Mouse (Mus musculus): ENCODE results near the gene Phlpp1. TPM values are rescaled to one million over a fixed set of nuclear protein-coding genes. Genes with fewer than 3 reads are reported as not detected.

The Phlpp1 gene
- polyA plus RNA-seq, 1 experiment from 2014 or later: 7.4 TPM

DNA sequence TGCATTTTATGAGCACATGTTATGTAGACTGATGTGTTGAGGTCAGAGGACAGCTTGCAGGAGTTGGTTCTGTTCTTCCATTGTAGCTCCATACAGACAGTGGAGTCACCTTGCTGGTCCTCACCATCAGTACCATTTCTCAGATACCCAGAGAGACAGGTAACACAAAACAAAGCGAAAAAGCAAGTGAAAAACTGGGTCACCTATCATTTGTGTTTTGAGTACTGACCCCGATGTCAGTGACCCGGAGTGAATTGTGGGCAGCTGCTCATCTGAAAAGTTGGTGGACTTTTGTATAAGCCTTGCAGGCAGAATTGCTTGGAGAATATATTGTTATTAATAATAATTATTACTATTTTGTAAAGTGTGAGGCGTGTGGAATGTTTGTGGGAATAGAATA lies 27.6 kb downstream of the Phlpp1 start:
- no peak overlapping the region for H3K9ac ChIP-seq (ENCODE audit: low read depth, low read length)
- ATAC-seq: no peak
- H3K4me3 ChIP-seq (ENCODE audit: low read length): no peak overlapping the region
- no peaks in the 10 kb centered on the region for H3K36me3 ChIP-seq (ENCODE audit: control insufficient read depth, insufficient read depth, low read length)
- no peaks in the 10 kb centered on the region for H3K9me3 ChIP-seq (ENCODE audit: control insufficient read depth, low read length)
- H3K4me2 ChIP-seq (ENCODE audit: low read length): no peak overlapping the region
- WGBS: 53% methylated on average over 4 of the region's 4 CpGs
- peaks cover 16% of the 10 kb centered on the region for H3K4me1 ChIP-seq (ENCODE audit: control insufficient read depth, insufficient read depth, low read depth, low read length)
- H3K27me3 ChIP-seq (replicated peaks; ENCODE audit: control insufficient read depth, insufficient read depth, low read length): no peaks in the 10 kb centered on the region
- peak overlapping the region; percentile 56; the same call in 1 of the 2 replicates for H3K27ac ChIP-seq (ENCODE audit: low read depth, low read length)

- Histone ChIP-seq H3K4me3 (ENCODE audit: low read length) (no peak overlapping the region), H3K4me1 (ENCODE audit: control insufficient read depth, insufficient read depth, low read depth, low read length) (peaks cover 20% of the 10 kb centered on the region), H3K9ac (ENCODE audit: low read depth, low read length) (no peak overlapping the region; the same call in 1 of the 2 replicates), H3K27ac (ENCODE audit: low read depth, low read length) (peak overlapping the region; percentile 79), H3K4me2 (ENCODE audit: low read length) (peak overlapping the region; percentile 39), H3K36me3 (ENCODE audit: control insufficient read depth, insufficient read depth, low read length) (no peaks in the 10 kb centered on the region), H3K27me3 (replicated peaks; ENCODE audit: control insufficient read depth, insufficient read depth, low read length) (no peaks in the 10 kb centered on the region), H3K9me3 (ENCODE audit: control insufficient read depth, low read length) (no peaks in the 10 kb centered on the region)
- WGBS: 0% methylated on average over 2 of the region's 2 CpGs
- peak; percentile 88 for ATAC-seq
Measured at GRCm38 (mm10) chr1:106199686-106200085, 28.1 kb downstream of the Phlpp1 start.

DNA sequence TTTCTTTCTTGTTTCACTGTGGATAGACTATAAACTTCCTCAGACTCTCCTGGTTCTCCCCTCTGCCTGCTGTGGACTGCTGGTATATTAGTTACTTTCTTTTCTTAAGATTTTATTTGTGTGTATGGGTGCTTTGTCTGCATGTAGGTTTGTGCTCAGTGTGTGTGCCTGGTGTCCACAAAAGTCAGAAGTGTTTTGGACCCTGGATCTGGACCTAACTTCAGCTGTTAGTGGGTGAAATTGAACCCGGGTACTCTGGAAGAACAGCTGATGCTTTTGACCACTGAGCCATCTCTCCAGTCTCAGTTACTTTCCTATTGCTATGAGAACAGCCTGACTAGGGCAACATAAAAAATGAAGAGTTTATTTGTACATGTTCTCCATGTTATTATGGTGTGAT lies 29.5 kb downstream of the Phlpp1 start:
- Histone ChIP-seq H3K9ac (ENCODE audit: low read depth, low read length) (no peak overlapping the region), H3K4me3 (ENCODE audit: low read length) (no peak overlapping the region), H3K27me3 (replicated peaks; ENCODE audit: control insufficient read depth, insufficient read depth, low read length) (no peaks in the 10 kb centered on the region), H3K4me2 (ENCODE audit: low read length) (no peak overlapping the region), H3K27ac (ENCODE audit: low read depth, low read length) (peak overlapping the region; percentile 29; the same call in 1 of the 2 replicates), H3K9me3 (ENCODE audit: control insufficient read depth, low read length) (no peaks in the 10 kb centered on the region), H3K4me1 (ENCODE audit: control insufficient read depth, insufficient read depth, low read depth, low read length) (peaks cover 22% of the 10 kb centered on the region), H3K36me3 (ENCODE audit: control insufficient read depth, insufficient read depth, low read length) (no peaks in the 10 kb centered on the region)
- WGBS: 90% methylated on average over 1 of the region's 1 CpGs
- ATAC-seq: no peak

DNA sequence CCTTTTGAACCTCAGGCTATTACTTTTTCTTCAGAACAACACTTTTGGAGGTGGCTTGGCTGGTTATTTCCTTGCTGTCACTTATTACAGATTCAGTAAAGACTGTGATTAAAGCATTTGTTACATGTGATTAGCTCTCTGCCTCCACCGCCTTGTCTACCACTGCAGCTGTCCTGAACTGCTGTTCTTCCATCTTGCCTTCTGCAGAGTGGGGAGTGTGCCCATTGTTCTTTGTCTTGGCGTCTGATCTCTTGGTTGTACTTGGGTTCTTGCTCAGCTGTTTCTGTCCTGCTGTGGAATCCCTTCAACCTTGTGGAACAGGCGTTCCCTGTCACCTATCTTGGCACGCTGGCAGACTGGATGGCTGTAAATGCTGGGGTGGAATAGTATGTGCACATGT lies 30.4 kb downstream of the Phlpp1 start:
- 49% methylated on average over 4 of the region's 4 CpGs for WGBS
- no peak for ATAC-seq
- Histone ChIP-seq H3K27me3 (replicated peaks; ENCODE audit: control insufficient read depth, insufficient read depth, low read length) (no peaks in the 10 kb centered on the region), H3K27ac (ENCODE audit: low read depth, low read length) (no peak overlapping the region), H3K4me3 (ENCODE audit: low read length) (no peak overlapping the region), H3K36me3 (ENCODE audit: control insufficient read depth, insufficient read depth, low read length) (no peaks in the 10 kb centered on the region), H3K4me2 (ENCODE audit: low read length) (no peak overlapping the region), H3K9ac (ENCODE audit: low read depth, low read length) (no peak overlapping the region), H3K9me3 (ENCODE audit: control insufficient read depth, low read length) (no peaks in the 10 kb centered on the region), H3K4me1 (ENCODE audit: control insufficient read depth, insufficient read depth, low read depth, low read length) (peaks cover 22% of the 10 kb centered on the region)

- H3K4me1 ChIP-seq (ENCODE audit: control insufficient read depth, insufficient read depth, low read depth, low read length): peaks cover 21% of the 10 kb centered on the region
- ATAC-seq: no peak
Measured at GRCm38 (mm10) chr1:106203942-106204341, 32.4 kb downstream of the Phlpp1 start.

DNA sequence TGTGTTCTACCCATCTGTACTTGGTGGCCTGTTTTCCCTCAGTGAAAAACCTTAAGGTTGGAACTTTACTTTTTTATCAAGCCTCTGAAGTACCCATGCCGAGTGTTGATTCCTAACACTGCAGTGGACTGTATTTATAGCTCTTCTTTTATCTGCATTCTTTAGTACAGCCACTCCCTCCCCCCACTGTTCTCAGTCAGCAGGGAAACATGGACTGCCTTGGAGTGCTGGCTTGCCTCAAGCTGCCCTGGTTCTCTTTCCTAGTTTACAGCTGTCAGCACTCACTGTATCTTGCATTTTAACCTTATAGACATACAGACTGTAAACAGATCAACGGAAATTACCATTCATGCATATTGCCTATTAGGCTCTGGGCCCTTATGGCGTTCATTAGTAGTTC lies 32.8 kb downstream of the Phlpp1 start:
- no peaks in the 10 kb centered on the region for H3K36me3 ChIP-seq (ENCODE audit: control insufficient read depth, insufficient read depth, low read length)
- no peaks in the 10 kb centered on the region for H3K27me3 ChIP-seq (replicated peaks; ENCODE audit: control insufficient read depth, insufficient read depth, low read length)
- no peak overlapping the region for H3K4me3 ChIP-seq (ENCODE audit: low read length)
- H3K9ac ChIP-seq (ENCODE audit: low read depth, low read length): no peak overlapping the region
- H3K4me1 ChIP-seq (ENCODE audit: control insufficient read depth, insufficient read depth, low read depth, low read length): peaks cover 18% of the 10 kb centered on the region
- no peaks in the 10 kb centered on the region for H3K9me3 ChIP-seq (ENCODE audit: control insufficient read depth, low read length)
- WGBS: 38% methylated on average over 3 of the region's 3 CpGs
- no peak for ATAC-seq
- H3K27ac ChIP-seq (ENCODE audit: low read depth, low read length): peak overlapping the region; percentile 29; the same call in 1 of the 2 replicates
- H3K4me2 ChIP-seq (ENCODE audit: low read length): no peak overlapping the region

More at GRCm38 (mm10) chr1:106203942-106204341, 32.4 kb downstream of the Phlpp1 start:
- H3K27me3 ChIP-seq (replicated peaks; ENCODE audit: control insufficient read depth, insufficient read depth, low read length): no peaks in the 10 kb centered on the region
- H3K9me3 ChIP-seq (ENCODE audit: control insufficient read depth, low read length): no peaks in the 10 kb centered on the region
- H3K9ac ChIP-seq (ENCODE audit: low read depth, low read length): no peak overlapping the region
- no peaks in the 10 kb centered on the region for H3K36me3 ChIP-seq (ENCODE audit: control insufficient read depth, insufficient read depth, low read length)
- whole genome bisulfite sequencing: 56% methylated on average over 3 of the region's 3 CpGs
- H3K27ac ChIP-seq (ENCODE audit: low read depth, low read length): no peak overlapping the region; the same call in 1 of the 2 replicates
- no peak overlapping the region for H3K4me2 ChIP-seq (ENCODE audit: low read length)
- no peak overlapping the region for H3K4me3 ChIP-seq (ENCODE audit: low read length)

DNA sequence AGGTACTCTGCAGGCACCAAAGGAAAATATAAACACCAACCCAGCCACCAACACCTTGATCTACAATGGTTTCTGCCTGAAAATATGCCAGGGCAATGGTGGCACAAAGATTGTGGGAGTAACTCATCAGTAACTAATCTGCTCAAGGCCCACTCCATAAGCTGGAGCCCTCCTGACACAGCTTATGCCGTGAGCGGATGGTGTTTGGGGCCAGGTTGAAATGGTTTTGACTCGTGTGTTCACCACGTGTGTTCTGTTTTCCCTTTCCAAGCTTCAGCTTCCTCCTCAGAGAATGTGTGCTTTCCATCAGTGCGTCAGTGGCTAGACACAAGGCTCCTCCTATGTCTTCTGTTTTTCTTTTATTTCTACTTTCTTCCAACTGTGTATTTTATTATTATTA lies 37.0 kb downstream of the Phlpp1 start:
- Histone ChIP-seq H3K4me2 (ENCODE audit: low read length) (no peak overlapping the region), H3K4me1 (ENCODE audit: control insufficient read depth, insufficient read depth, low read depth, low read length) (peaks cover 12% of the 10 kb centered on the region), H3K9ac (ENCODE audit: low read depth, low read length) (no peak overlapping the region), H3K36me3 (ENCODE audit: control insufficient read depth, insufficient read depth, low read length) (no peaks in the 10 kb centered on the region), H3K9me3 (ENCODE audit: control insufficient read depth, low read length) (no peaks in the 10 kb centered on the region), H3K4me3 (ENCODE audit: low read length) (no peak overlapping the region), H3K27ac (ENCODE audit: low read depth, low read length) (no peak overlapping the region), H3K27me3 (replicated peaks; ENCODE audit: control insufficient read depth, insufficient read depth, low read length) (no peaks in the 10 kb centered on the region)
- ATAC-seq: no peak
- 83% methylated on average over 5 of the region's 5 CpGs for whole genome bisulfite sequencing

GRCm38 (mm10) chr1:106210461-106210860 lies 38.9 kb downstream of the Phlpp1 start:
- H3K4me3 ChIP-seq (ENCODE audit: low read length): no peak overlapping the region
- H3K9ac ChIP-seq (ENCODE audit: low read depth, low read length): no peak overlapping the region
- 81% methylated on average over 3 of the region's 3 CpGs for WGBS
- H3K27me3 ChIP-seq (replicated peaks; ENCODE audit: control insufficient read depth, insufficient read depth, low read length): no peaks in the 10 kb centered on the region
- no peak overlapping the region for H3K4me2 ChIP-seq (ENCODE audit: low read length)
- no peak for ATAC-seq
- no peaks in the 10 kb centered on the region for H3K9me3 ChIP-seq (ENCODE audit: control insufficient read depth, low read length)
- no peak overlapping the region for H3K27ac ChIP-seq (ENCODE audit: low read depth, low read length)
- no peaks in the 10 kb centered on the region for H3K36me3 ChIP-seq (ENCODE audit: control insufficient read depth, insufficient read depth, low read length)
- peaks cover 3% of the 10 kb centered on the region; the same call in 1 of the 2 replicates for H3K4me1 ChIP-seq (ENCODE audit: control insufficient read depth, insufficient read depth, low read depth, low read length)

- 97% methylated on average over 5 of the region's 5 CpGs for WGBS
Measured at GRCm38 (mm10) chr1:106211146-106211545, 39.6 kb downstream of the Phlpp1 start.

GRCm38 (mm10) chr1:106220431-106220830 lies 48.9 kb downstream of the Phlpp1 start:
- Histone ChIP-seq H3K9me3 (ENCODE audit: control insufficient read depth, low read length) (no peaks in the 10 kb centered on the region), H3K27me3 (replicated peaks; ENCODE audit: control insufficient read depth, insufficient read depth, low read length) (no peaks in the 10 kb centered on the region), H3K4me2 (ENCODE audit: low read length) (no peak overlapping the region), H3K4me3 (ENCODE audit: low read length) (no peak overlapping the region), H3K36me3 (ENCODE audit: control insufficient read depth, insufficient read depth, low read length) (no peaks in the 10 kb centered on the region), H3K9ac (ENCODE audit: low read depth, low read length) (no peak overlapping the region), H3K27ac (ENCODE audit: low read depth, low read length) (no peak overlapping the region), H3K4me1 (ENCODE audit: control insufficient read depth, insufficient read depth, low read depth, low read length) (0 out of 2 replicates have a peak, but pooled peaks cover 2% of the 10 kb centered on the region)
- 79% methylated on average over 6 of the region's 6 CpGs for WGBS
- ATAC-seq: no peak

More at GRCm38 (mm10) chr1:106211146-106211545, 39.6 kb downstream of the Phlpp1 start:
- H3K9ac ChIP-seq (ENCODE audit: low read depth, low read length): no peak overlapping the region
- H3K27me3 ChIP-seq (replicated peaks; ENCODE audit: control insufficient read depth, insufficient read depth, low read length): no peaks in the 10 kb centered on the region
- no peak overlapping the region for H3K27ac ChIP-seq (ENCODE audit: low read depth, low read length)
- no peak for ATAC-seq
- H3K4me1 ChIP-seq (ENCODE audit: control insufficient read depth, insufficient read depth, low read depth, low read length): peaks cover 3% of the 10 kb centered on the region; the same call in 1 of the 2 replicates
- H3K4me2 ChIP-seq (ENCODE audit: low read length): no peak overlapping the region
- no peaks in the 10 kb centered on the region for H3K9me3 ChIP-seq (ENCODE audit: control insufficient read depth, low read length)
- no peaks in the 10 kb centered on the region for H3K36me3 ChIP-seq (ENCODE audit: control insufficient read depth, insufficient read depth, low read length)
- H3K4me3 ChIP-seq (ENCODE audit: low read length): no peak overlapping the region

Data from hindbrain, embryonic 16.5 days (tissue).